ENCODE assay signal across 11 mouse cellular contexts in the genomic region with DNA sequence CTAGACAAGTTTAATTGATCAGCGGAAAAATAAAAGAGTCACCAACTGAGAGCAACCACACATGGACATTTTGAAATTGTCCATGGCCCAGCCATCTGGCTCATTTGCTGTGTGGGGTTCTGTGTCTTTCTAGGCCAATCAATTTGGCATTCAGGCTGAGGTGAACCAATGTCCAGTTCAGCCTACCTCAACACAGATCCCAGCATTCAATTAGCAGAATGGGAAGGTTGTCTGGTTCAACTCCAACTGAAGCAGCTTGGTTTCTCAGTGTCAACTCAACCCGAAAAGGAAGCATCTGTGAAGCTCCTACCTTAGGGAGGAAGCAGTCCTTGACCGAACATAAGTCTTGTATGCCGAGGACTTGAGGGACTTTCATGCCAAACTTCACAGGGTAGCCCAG.
DNase-seq lines count a peak whose midpoint lies in the region.
"Had no signal": no experiment of that assay in that cellular context is flagged by ENCODE, and none has a peak within 500 bp of the region (broad histone marks: within the 10 kb centered on the region; RNA-seq: fewer than 3 reads in every experiment).

No protein-coding gene starts in this region.

- intact Hi-C loops in left cerebral cortex, postnatal 4 days (cut with DNase I) = no loop called here
- intact Hi-C loops in left cerebral cortex, postnatal 10 days (cut with DNase I) = no loop called here

- DNase-seq in cerebellum, postnatal 14 days = peak; percentile 48 to 71
- DNase-seq in cerebellum, adult 11-12 months = no peak
- DNase-seq in left cerebral cortex, postnatal 4 days = peak; percentile 6
- no peak for DNase-seq in left cerebral cortex, postnatal 10 days (ENCODE audit: extremely low spot score in 1 of 2, low spot score in 2 of 2)
- DNase-seq: adrenal gland, adult 2 months; adrenal gland, postnatal 10 days; adrenal gland, postnatal 25 days; cerebellum, adult 11 months; cerebellum, adult 9-10 months; cerebellum, postnatal 36 days; embryo, embryonic 11 days had no signal

Comparison
In these comparisons a context has a peak if more than half of its experiments do, and no peak if none do; other contexts are left out.
1. DNase-seq: peak in cerebellum, postnatal 14 days (2 of 2) and left cerebral cortex, postnatal 4 days (single experiment); none in cerebellum, adult 11-12 months (single experiment) and left cerebral cortex, postnatal 10 days (0 of 2).